1 mouse cellular context compared by ENCODE assay signal in the genomic region with DNA sequence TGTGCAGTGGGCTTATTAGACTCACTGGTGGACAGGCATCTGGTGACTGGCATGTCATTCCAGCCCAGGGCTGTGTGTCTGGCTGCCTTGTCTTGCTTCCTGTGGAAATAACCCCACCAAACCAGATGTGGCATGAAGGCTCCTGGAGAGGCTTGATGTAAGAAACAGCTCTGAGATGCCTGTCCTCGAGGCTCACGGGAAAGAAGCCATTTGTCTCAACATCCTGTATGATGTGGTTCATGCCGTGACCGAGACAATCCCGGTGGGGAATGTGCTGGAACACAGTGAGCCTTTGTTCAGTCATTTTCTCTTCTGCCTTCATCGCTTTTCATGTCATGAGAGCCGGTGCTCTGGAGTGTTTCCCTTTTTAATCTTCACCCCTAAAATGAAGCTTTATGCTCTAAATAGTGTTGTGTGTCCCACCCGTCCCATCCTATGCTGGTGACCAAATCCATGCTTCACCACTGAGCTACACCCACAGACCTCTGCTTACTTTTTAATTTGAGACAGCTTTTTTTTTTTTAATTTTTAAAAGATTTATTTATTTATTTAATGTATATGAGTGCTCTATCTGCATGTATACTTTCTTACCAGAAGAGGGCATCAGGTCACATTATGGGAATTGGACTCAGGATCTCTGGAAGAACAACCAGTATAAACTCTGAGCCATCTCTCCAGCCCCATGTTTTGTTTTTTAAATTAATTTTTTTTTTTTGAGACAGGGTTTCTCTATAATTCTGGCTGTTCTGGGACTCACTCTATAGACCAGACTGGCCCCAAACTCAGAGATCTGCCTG.
TF ChIP-seq lines count a peak whose summit lies in the region.

No protein-coding gene starts in this region.

TF ChIP-seq in CH12.LX, 34 proteins besides CTCF, POLR2A, EP300 and RAD21:
- TF ChIP-seq ZNF384 (IDR thresholded peaks at IDR 0.05; ENCODE audit: low read depth, low read length): no peak
- TF ChIP-seq SIN3A (IDR thresholded peaks at IDR 0.05; ENCODE audit: low read length): no peak
- TF ChIP-seq JUN (IDR thresholded peaks at IDR 0.05; ENCODE audit: insufficient read depth, low read depth, low read length): no peak
TF ChIP-seq in CH12.LX: peak in this region for 0.
